Mouse (Mus musculus): Measurements from ENCODE around the gene Hprt. TPM values are rescaled to one million over a fixed set of nuclear protein-coding genes. Genes with fewer than 3 reads are reported as not detected.

The Hprt gene
- polyA plus RNA-seq (2017; shearing (Covaris generic)): 100 to 1,000 TPM; 244 to 263 TPM

GRCm38 (mm10) chrX:52987905-52988783, at the start of gene Hprt:
Gene Hprt, plus strand, starts transcription at chrX:52988137.

Other genes starting within 250 kb of the Hprt start
- not detected for gene Ccdc160, start 196.9 kb upstream of the Hprt start, polyA plus RNA-seq (2017; shearing (Covaris generic))
- 10 to 100 TPM; 43.6 to 44.0 TPM for gene Phf6, start 75.9 kb upstream of the Hprt start, polyA plus RNA-seq (2017; shearing (Covaris generic))

All from activated CD4-positive, CD25-positive, alpha-beta regulatory T cell (primary cell).